Comparison of ENCODE assay signal across 25 mouse cellular contexts in the genomic region with DNA sequence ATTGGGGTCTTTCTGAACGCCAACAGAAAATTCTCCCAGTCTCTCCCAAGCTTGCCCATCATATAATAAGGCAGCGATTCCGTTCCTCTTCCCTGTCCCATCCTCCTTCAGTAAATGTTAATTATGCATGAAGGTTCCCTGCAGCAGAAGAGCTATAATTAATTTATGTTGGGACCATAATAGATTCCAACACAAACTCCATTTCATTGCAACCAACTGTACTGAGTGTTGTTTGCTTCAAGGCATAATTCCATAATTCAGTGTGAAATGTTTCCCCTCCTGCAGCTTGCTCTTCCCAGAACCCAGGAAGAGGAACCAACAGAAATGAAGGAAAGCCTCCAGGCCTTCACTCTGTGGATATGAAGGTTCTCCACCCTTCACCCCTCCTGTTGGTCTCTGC.
"Had no signal": no experiment of that assay in that cellular context is flagged by ENCODE, and none has a peak within 500 bp of the region (broad histone marks: within the 10 kb centered on the region; RNA-seq: fewer than 3 reads in every experiment).

No protein-coding gene starts in this region.

- H3K4me1 ChIP-seq: heart, embryonic 13.5 days; heart, embryonic 15.5 days; hindbrain, embryonic 13.5 days; hindbrain, embryonic 15.5 days; limb, embryonic 10.5 days; limb, embryonic 12.5 days; liver, embryonic 13.5 days had no signal

- DNase-seq: gastrocnemius, postnatal 14 days; gastrocnemius, postnatal 36 days; heart, adult 11 months; heart, adult 2 months; heart, postnatal 14 days; heart, postnatal 36 days; kidney, adult 18-20 months; kidney, adult 8-10 months; kidney, postnatal 10 days; kidney, postnatal 25 days; kidney, postnatal 4 days; liver; liver, embryonic 13.5 days had no signal

- H3K9ac ChIP-seq: heart, embryonic 13.5 days; heart, embryonic 15.5 days; hindbrain, embryonic 13.5 days; hindbrain, embryonic 15.5 days; limb, embryonic 12.5 days; liver, embryonic 13.5 days had no signal

- H3K4me3 ChIP-seq: heart, adult 2 months; heart, embryonic 13.5 days; heart, embryonic 15.5 days; hindbrain, embryonic 13.5 days; hindbrain, embryonic 15.5 days; layer of hippocampus, adult 2 months; left cerebral cortex, adult 2 months; limb, embryonic 10.5 days; limb, embryonic 12.5 days; liver, embryonic 13.5 days had no signal

- H3K27me3 ChIP-seq: heart, embryonic 13.5 days; heart, embryonic 15.5 days; hindbrain, embryonic 13.5 days; hindbrain, embryonic 15.5 days; limb, embryonic 12.5 days; liver, embryonic 13.5 days had no signal

- H3K27ac ChIP-seq: heart, adult 2 months; heart, embryonic 13.5 days; heart, embryonic 15.5 days; hindbrain, embryonic 13.5 days; hindbrain, embryonic 15.5 days; hindbrain, postnatal 0 days; layer of hippocampus, adult 2 months; left cerebral cortex, adult 2 months; limb, embryonic 10.5 days; limb, embryonic 12.5 days; liver, embryonic 13.5 days had no signal

- ATAC-seq: hindbrain, postnatal 0 days; intestine, postnatal 0 days had no signal

- H3K36me3 ChIP-seq: heart, embryonic 13.5 days; heart, embryonic 15.5 days; hindbrain, embryonic 13.5 days; hindbrain, embryonic 15.5 days; limb, embryonic 10.5 days; limb, embryonic 12.5 days; liver, embryonic 13.5 days had no signal

- H3K4me2 ChIP-seq: heart, embryonic 11.5 days; heart, embryonic 13.5 days; heart, embryonic 15.5 days; hindbrain, embryonic 13.5 days; hindbrain, embryonic 15.5 days; limb, embryonic 12.5 days; liver, embryonic 11.5 days; liver, embryonic 13.5 days had no signal

- H3K9me3 ChIP-seq: heart, embryonic 13.5 days; heart, embryonic 15.5 days; hindbrain, embryonic 13.5 days; hindbrain, embryonic 15.5 days; limb, embryonic 10.5 days; limb, embryonic 12.5 days; liver, embryonic 13.5 days had no signal
